Mouse (Mus musculus): ENCODE measurements around the gene Nras.

The Nras gene

GRCm38 (mm10) chr3:103098662-103099061 lies 40.6 kb downstream of the Nras start:
- no peak for DNase-seq (ENCODE audit: low read depth, low spot score)

GRCm38 (mm10) chr3:103099667-103100066 lies 41.6 kb downstream of the Nras start:
- no peak for DNase-seq (ENCODE audit: low read depth, low spot score)

DNA sequence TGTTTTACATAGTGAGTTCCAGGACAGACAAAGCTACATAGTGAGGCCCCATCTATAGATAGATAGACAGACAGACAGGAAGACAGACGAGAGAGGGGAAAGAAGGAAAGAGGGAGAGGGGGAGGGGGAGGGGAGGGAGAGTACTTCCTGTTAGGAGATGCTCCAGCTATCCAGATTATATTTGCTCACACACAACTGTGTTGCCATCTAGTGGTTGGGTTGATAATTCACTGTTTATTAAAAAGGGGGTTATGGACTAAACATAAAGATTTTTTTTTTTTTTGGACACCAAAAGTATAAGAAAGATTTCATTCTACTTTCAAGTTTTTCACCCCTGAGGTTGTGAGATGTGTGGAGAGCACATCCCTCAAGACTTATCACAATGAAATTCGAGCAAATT lies 42.6 kb downstream of the Nras start:
- DNase-seq (ENCODE audit: low read depth, low spot score): no peak

DNA sequence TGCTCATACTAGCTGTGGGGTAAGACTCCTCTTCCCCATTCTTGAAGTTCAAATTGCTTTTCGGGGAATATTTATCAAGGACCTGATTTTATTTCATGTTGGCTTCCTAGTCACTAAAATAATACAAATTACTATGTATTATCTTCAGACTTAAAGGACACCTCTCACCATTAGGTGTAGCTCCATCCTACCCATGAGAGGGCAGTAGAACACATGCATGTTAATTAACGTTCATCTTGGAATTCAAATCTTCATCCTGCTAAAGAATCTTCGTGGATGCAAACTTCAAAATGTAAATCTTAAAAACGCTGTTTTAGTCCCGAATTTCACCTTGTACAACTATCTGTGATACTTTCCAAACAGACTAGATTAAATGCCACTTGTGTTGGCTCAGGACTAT lies 43.1 kb downstream of the Nras start:
- DNase-seq (ENCODE audit: low read depth, low spot score): no peak

DNA sequence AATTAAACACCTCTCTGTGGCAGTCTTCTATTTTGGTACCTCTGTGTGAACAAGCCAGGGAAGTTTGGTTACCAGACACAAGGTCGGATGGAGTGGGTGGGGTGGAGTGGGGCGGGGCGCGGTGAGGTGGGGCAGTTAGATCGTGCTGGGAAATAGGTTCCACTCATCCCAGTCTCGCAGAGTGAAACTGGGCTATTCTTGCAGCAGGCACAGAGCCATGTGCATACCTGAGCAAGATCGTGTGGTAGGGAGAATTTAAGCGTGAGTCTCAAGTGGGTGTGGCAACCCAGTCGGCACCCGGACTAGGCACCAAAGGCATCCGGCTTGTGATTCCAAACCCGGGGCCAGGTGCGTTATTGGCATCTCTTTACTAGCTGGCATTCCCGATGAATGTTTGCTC lies 43.8 kb downstream of the Nras start:
- no peak for DNase-seq (ENCODE audit: low read depth, low spot score)

- peak; percentile 83 for DNase-seq (ENCODE audit: low read depth, low spot score)
Measured at GRCm38 (mm10) chr3:103102454-103103390, 44.6 kb downstream of the Nras start, which contains the start of gene Dennd2c. Gene Dennd2c (plus strand): TSS chr3:103102604.

DNA sequence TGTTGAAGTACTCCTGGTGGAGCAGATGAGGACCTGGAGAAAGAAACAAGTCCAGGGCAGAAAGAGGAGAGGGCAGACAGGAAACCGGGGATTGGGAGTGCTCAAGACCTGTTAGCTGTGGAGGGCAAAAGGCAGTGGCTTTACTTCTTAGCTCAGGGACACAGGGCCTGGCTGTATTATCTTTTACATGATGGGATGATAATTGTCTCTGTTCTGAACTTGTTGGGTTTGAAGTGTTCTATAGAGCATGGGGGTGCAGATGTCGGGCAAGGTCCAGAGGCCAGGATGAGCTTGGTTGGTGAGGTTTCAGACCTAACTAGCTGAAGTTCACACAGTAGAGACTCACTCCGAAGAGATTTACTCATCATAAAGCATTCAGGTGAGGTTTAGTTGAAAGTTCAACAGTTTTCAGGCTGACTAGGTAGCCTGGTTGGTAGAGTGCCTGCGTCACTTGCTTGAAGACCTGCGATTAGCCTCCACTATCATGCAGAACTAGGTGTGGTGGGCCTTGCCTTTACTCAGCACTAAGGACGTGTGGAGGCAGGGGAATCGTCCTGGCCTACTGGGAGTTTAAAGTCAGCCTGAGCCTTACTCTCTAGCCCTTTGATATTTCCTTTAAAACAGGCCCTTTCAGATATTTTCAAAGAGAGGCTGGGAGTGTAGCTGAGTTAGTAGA lies 49.6 kb downstream of the Nras start:
- DNase-seq (ENCODE audit: low read depth, low spot score): no peak

DNA sequence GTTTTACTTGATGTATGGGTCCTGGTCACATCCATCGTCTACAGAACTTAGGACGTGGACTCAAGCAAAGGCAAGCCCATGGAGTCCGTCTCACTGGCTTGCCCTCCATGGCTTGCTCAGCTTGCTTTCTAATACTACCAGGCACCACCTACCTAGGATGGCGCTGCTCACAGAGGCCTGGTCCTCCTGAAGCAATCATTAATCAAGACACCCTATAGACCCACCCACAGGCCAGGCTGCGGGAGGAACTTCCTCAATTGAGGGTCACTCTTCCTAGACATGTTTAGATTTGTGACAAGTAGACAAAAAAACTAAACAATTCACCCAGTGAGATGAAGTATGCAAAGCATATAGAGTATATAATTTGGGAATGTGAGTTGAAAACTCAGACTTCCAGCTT lies 54.1 kb downstream of the Nras start:
- no peak for DNase-seq (ENCODE audit: low read depth, low spot score)

Data from WW6 (cell line).